Mouse (Mus musculus) hindbrain, embryonic 15.5 days (tissue): Measurements from ENCODE around the gene Wdr24. TPM values are rescaled to one million over a fixed set of nuclear protein-coding genes. Genes with fewer than 3 reads are reported as not detected.
"Not testable (repeated sequence)": the region's sequence is repeated elsewhere in the genome, so short reads cannot be mapped to it uniquely, and the experiment has no call there.

Experiments used
- ATAC-seq: fragments of 200-750 bp; cut with Nextera tagmentation; 2 replicates; pipeline ENCODE4 v1.8.0; 2017; ENCODE audit warnings: low read depth, moderate number of reproducible peaks, moderate TSS enrichment; ENCODE audit not compliant: low FRiP score
- H3K27ac ChIP-seq: fragments of 300-500 bp; sonication (generic); replicated peaks from 2 replicates; pipeline ENCODE4 v1.5.1; 2015; ENCODE audit warnings: mild to moderate bottlenecking, inconsistent platforms
- H3K27me3 ChIP-seq: fragments of 300-500 bp; sonication (generic); 2 replicates; pipeline ENCODE4 v1.6.1; 2015; ENCODE audit warnings: control low read depth, inconsistent platforms
- H3K36me3 ChIP-seq: fragments of 300-500 bp; sonication (generic); 2 replicates; pipeline ENCODE4 v1.6.1; 2015; ENCODE audit warnings: control low read depth, inconsistent platforms
- H3K4me1 ChIP-seq: fragments of 300-500 bp; sonication (generic); replicated peaks from 2 replicates; pipeline ENCODE4 v1.6.1; 2015; ENCODE audit warnings: control low read depth, inconsistent platforms
- H3K4me2 ChIP-seq: fragments of 300-500 bp; sonication (generic); 2 replicates; pipeline ENCODE4 v1.6.1; 2015; ENCODE audit warnings: moderate library complexity, mild to moderate bottlenecking, inconsistent platforms
- H3K4me3 ChIP-seq: fragments of 300-500 bp; sonication (generic); 2 replicates; pipeline ENCODE4 v1.5.1; 2015; ENCODE audit warnings: mild to moderate bottlenecking, inconsistent platforms
- H3K9ac ChIP-seq: fragments of 300-500 bp; sonication (generic); 2 replicates; pipeline ENCODE4 v1.6.1; 2015; ENCODE audit warnings: inconsistent platforms
- H3K9me3 ChIP-seq: fragments of 300-500 bp; sonication (generic); 2 replicates; pipeline ENCODE4 v1.6.1; 2016; ENCODE audit warnings: control low read depth, inconsistent platforms
- WGBS: fragments of 180-500 bp; shearing (Covaris S2); methylation state at CpG from one replicate; pipeline ENCODE4 v1.1.7; 2015; 5-methylcytosine and 5-hydroxymethylcytosine counted together
- polyA plus RNA-seq: library from polyadenylated mRNA; unstranded; fragments of >200 nt; fragmentation: Nextera tagmentation; extraction: Ambion mirVana; gene quantifications from 2 replicates; pipeline ENCODE4 v1.2.1, GENCODE M21; 2015

Gene Wdr24
- polyA plus RNA-seq, 1 experiment from 2014 or later, result 28.2 TPM

- peak; percentile 65 for ATAC-seq
- Histone ChIP-seq H3K9me3 (no peaks in the 10 kb centered on the region), H3K9ac (peak within 1 kb of the TSS; percentile 88), H3K4me2 (peak within 1 kb of the TSS; percentile 92), H3K27ac (peak within 1 kb of the TSS; percentile 95), H3K4me3 (peak within 1 kb of the TSS; percentile 84), H3K27me3 (peaks cover 9% of the 10 kb centered on the region; the same call in 1 of the 2 replicates), H3K36me3 (peaks cover 9% of the 10 kb centered on the region; the same call in 1 of the 2 replicates), H3K4me1 (peaks cover 59% of the 10 kb centered on the region)
- under 1% methylated on average over 14 of the region's 14 CpGs for WGBS
These were observed 30.8 kb upstream of the Wdr24 start, which contains the start of gene Fam173a for GRCm38 (mm10) chr17:25792615-25793014. Gene Fam173a (minus strand): TSS chr17:25792901.

GRCm38 (mm10) chr17:25794197-25794596, 29.2 kb upstream of the Wdr24 start:
- peak overlapping the region; percentile 95 for H3K27ac ChIP-seq
- peak overlapping the region; percentile 92 for H3K4me2 ChIP-seq
- H3K9me3 ChIP-seq, result no peaks in the 10 kb centered on the region
- H3K27me3 ChIP-seq, result peaks cover 9% of the 10 kb centered on the region; the same call in 1 of the 2 replicates
- WGBS, result 13% methylated on average over 13 of the region's 13 CpGs
- ATAC-seq, result no peak
- H3K9ac ChIP-seq, result 0 out of 2 replicates have a peak overlapping the region, but pooled peaks have one; percentile 30
- peaks cover 6% of the 10 kb centered on the region; the same call in 1 of the 2 replicates for H3K36me3 ChIP-seq
- peaks cover 59% of the 10 kb centered on the region for H3K4me1 ChIP-seq
- 0 out of 2 replicates have a peak overlapping the region, but pooled peaks have one; percentile 52 for H3K4me3 ChIP-seq

GRCm38 (mm10) chr17:25794998-25795397, 28.4 kb upstream of the Wdr24 start:
- no peak for ATAC-seq
- peaks cover 59% of the 10 kb centered on the region for H3K4me1 ChIP-seq
- H3K27me3 ChIP-seq, result peaks cover 9% of the 10 kb centered on the region; the same call in 1 of the 2 replicates
- H3K4me2 ChIP-seq, result peak overlapping the region; percentile 92
- H3K4me3 ChIP-seq, result peak overlapping the region; percentile 52
- H3K36me3 ChIP-seq, result no peaks in the 10 kb centered on the region
- peak overlapping the region; percentile 95 for H3K27ac ChIP-seq
- no peaks in the 10 kb centered on the region for H3K9me3 ChIP-seq
- 0 out of 2 replicates have a peak overlapping the region, but pooled peaks have one; percentile 30 for H3K9ac ChIP-seq
- 39% methylated on average over 17 of the region's 17 CpGs for WGBS

DNA sequence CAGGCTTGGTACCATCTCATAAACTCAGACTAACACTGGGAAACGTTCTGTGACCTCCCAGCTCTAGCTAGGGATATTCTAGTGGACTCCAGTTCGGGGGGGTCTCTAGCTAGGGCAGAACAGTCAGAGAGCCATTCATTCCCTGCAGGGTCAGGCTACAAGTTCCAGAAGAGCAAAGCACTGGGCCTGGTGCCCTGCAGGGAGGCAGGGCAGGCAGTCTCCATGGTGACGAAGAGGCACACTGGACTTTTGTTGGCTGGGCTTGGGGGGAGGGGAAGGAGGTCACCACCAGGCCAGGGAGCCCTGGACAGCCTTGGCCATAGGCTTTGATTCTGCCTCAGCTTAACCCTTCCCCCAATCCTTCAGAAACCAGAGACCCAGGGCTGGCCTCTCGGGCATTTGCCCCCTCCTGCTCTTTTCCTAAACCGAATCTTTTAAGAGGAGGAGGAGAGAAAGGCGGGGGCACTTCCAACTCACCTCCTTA, 27.8 kb upstream of the Wdr24 start, which contains the start of gene AC134908.4:
AC134908.4 (minus strand) TSS at position 51 of the 484 bp plus-strand sequence.
- 4% methylated on average over 6 of the region's 6 CpGs for WGBS
- Histone ChIP-seq H3K4me3 (peak within 1 kb of the TSS; percentile 52), H3K4me2 (peak within 1 kb of the TSS; percentile 92), H3K9me3 (no peaks in the 10 kb centered on the region), H3K36me3 (no peaks in the 10 kb centered on the region), H3K4me1 (peaks cover 55% of the 10 kb centered on the region), H3K9ac (peak within 1 kb of the TSS; percentile 36), H3K27ac (peak within 1 kb of the TSS; percentile 95), H3K27me3 (peaks cover 9% of the 10 kb centered on the region; the same call in 1 of the 2 replicates)
- peak; percentile 62 for ATAC-seq

- under 1% methylated on average over 37 of the region's 37 CpGs for WGBS
- peak overlapping the region; percentile 95 for H3K27ac ChIP-seq
- ATAC-seq, result no peak
- peak overlapping the region; percentile 52 for H3K4me3 ChIP-seq
- peaks cover 9% of the 10 kb centered on the region; the same call in 1 of the 2 replicates for H3K27me3 ChIP-seq
- H3K4me1 ChIP-seq, result peaks cover 49% of the 10 kb centered on the region
- no peaks in the 10 kb centered on the region for H3K36me3 ChIP-seq
- no peaks in the 10 kb centered on the region for H3K9me3 ChIP-seq
- peak overlapping the region; percentile 92 for H3K4me2 ChIP-seq
- peak overlapping the region; percentile 36 for H3K9ac ChIP-seq
These were observed 27.1 kb upstream of the Wdr24 start for GRCm38 (mm10) chr17:25796211-25796771.

- peak within 1 kb of the TSS; percentile 92 for H3K4me2 ChIP-seq
- peaks cover 9% of the 10 kb centered on the region; the same call in 1 of the 2 replicates for H3K27me3 ChIP-seq
- peak within 1 kb of the TSS; percentile 95 for H3K27ac ChIP-seq
- H3K4me1 ChIP-seq, result peaks cover 45% of the 10 kb centered on the region
- H3K4me3 ChIP-seq, result peak within 1 kb of the TSS; percentile 52
- H3K9me3 ChIP-seq, result no peaks in the 10 kb centered on the region
- peak within 1 kb of the TSS; percentile 36 for H3K9ac ChIP-seq
- H3K36me3 ChIP-seq, result no peaks in the 10 kb centered on the region
- WGBS, result under 1% methylated on average over 33 of the region's 35 CpGs
- ATAC-seq, result peak; percentile 70
These were observed 26.5 kb upstream of the Wdr24 start, which contains the start of gene Metrn for GRCm38 (mm10) chr17:25796951-25797369. Gene Metrn (minus strand): TSS chr17:25797136.

DNA sequence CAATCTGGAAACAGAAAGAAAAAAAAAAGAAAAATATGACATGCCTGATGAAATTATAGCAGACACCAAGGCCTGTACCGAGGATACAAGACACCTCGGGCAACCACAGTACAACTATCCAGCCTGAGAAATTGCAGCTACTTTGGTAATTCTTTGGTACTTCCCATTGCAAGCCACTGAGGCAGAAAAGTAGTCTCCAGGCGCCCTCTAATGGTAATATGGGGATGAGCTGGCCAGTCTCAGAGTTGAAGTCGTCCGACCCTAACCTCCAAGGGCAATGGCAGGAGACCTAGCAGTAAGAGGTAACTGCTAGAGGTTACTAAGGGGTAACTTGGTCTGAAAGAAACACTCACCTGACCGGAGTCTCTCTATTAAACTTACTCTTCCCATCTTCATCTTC, 22.4 kb upstream of the Wdr24 start:
- H3K36me3 ChIP-seq, result no peaks in the 10 kb centered on the region
- peaks cover 5% of the 10 kb centered on the region; the same call in 1 of the 2 replicates for H3K27me3 ChIP-seq
- ATAC-seq, result no peak
- H3K4me2 ChIP-seq, result no peak overlapping the region
- H3K9ac ChIP-seq, result no peak overlapping the region
- H3K4me3 ChIP-seq, result no peak overlapping the region
- peaks cover 39% of the 10 kb centered on the region for H3K4me1 ChIP-seq
- H3K9me3 ChIP-seq, result no peaks in the 10 kb centered on the region
- no peak overlapping the region for H3K27ac ChIP-seq
- WGBS, result 9% methylated on average over 6 of the region's 6 CpGs

GRCm38 (mm10) chr17:25802825-25803517, 20.5 kb upstream of the Wdr24 start:
- peak; percentile 87 for ATAC-seq
- Histone ChIP-seq H3K4me2 (peak overlapping the region; percentile 45), H3K27ac (peak overlapping the region; percentile 86), H3K27me3 (no peaks in the 10 kb centered on the region), H3K4me1 (peaks cover 25% of the 10 kb centered on the region), H3K4me3 (no peak overlapping the region), H3K9ac (peak overlapping the region; percentile 27; the same call in 1 of the 2 replicates), H3K9me3 (no peaks in the 10 kb centered on the region), H3K36me3 (no peaks in the 10 kb centered on the region)
- 4% methylated on average over 10 of the region's 10 CpGs for WGBS

DNA sequence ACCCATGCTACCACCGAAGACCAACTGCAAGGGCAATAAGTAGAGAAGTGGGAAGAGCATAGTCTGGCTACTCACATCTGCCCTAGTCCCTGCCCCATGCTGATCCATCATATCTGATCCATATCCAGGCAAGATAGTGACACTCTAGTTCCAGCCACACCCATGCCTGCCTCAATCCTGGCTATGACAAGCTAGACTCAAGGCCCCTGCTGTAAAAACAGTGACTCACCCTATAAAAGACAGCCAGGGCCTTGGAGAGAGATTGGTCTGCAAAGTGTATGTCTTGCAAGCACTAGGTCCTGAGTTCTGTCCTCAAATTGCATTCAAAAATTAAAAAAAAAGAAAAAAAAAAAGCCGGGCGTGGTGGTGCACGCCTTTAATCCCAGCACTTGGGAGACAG, 16.9 kb upstream of the Wdr24 start:
- Histone ChIP-seq H3K4me2 (no peak overlapping the region), H3K4me1 (peaks cover 49% of the 10 kb centered on the region), H3K9me3 (no peaks in the 10 kb centered on the region), H3K27ac (no peak overlapping the region), H3K27me3 (no peaks in the 10 kb centered on the region), H3K9ac (no peak overlapping the region), H3K4me3 (no peak overlapping the region), H3K36me3 (no peaks in the 10 kb centered on the region)
- no peak for ATAC-seq
- WGBS, result 86% methylated on average over 4 of the region's 4 CpGs

DNA sequence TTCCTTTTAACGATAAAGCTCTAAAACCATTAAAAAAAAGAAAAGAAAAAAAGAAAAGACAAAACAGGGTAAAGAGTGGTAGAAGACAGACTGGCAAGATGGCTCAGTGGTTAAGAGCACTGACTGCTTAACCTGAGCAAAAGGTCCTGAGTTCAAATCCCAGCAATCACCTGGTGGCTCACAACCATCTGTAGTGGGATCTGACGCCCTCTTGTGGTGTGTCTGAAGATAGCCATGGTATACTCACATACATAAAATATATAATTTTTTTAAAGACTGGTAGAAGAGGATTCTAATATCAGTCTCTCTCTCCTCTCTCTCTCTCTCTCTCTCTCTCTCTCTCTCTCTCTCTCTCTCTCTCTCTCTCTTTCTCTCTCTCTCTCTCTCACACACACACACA, 16.0 kb upstream of the Wdr24 start:
- H3K27ac ChIP-seq, H3K9ac ChIP-seq, H3K36me3 ChIP-seq, H3K4me3 ChIP-seq, ATAC-seq, H3K4me2 ChIP-seq, H3K27me3 ChIP-seq, H3K9me3 ChIP-seq: not testable (repeated sequence)
- 48% methylated on average over 2 of the region's 2 CpGs for WGBS
- H3K4me1 ChIP-seq, result peaks cover 53% of the 10 kb centered on the region

- Histone ChIP-seq H3K4me2 (peak overlapping the region; percentile 97), H3K36me3 (no peaks in the 10 kb centered on the region), H3K9me3 (no peaks in the 10 kb centered on the region), H3K4me1 (peaks cover 53% of the 10 kb centered on the region), H3K27ac (peak overlapping the region; percentile 99), H3K27me3 (no peaks in the 10 kb centered on the region), H3K4me3 (peak overlapping the region; percentile 93), H3K9ac (peak overlapping the region; percentile 99)
- 31% methylated on average over 5 of the region's 5 CpGs for WGBS
- ATAC-seq, result peak; percentile 2; the same call in 1 of the 2 replicates
These were observed 15.4 kb upstream of the Wdr24 start for GRCm38 (mm10) chr17:25808028-25808427.
